Mouse (Mus musculus): ENCODE measurements at regions not wholly inside any gene's neighbourhood (a gene's known extent, or its start where the extent isn't known, plus 50 kb on each side); places are given as distances from the start of the nearest gene placed in this dataset.

GRCm38 (mm10) chr4:71537971-71538370, 219.8 kb downstream of the Gm11232 start:
- Histone ChIP-seq H3K9ac (ENCODE audit: low read length) (no peak overlapping the region), H3K36me3 (ENCODE audit: control insufficient read depth, insufficient read depth, low read length) (no peaks in the 10 kb centered on the region), H3K9me3 (ENCODE audit: control insufficient read depth, low read length) (no peaks in the 10 kb centered on the region), H3K4me3 (ENCODE audit: low read depth, low read length) (no peak overlapping the region), H3K4me1 (replicated peaks; ENCODE audit: control insufficient read depth, insufficient read depth, low read length) (no peaks in the 10 kb centered on the region), H3K27me3 (ENCODE audit: control insufficient read depth, insufficient read depth, low read length) (no peaks in the 10 kb centered on the region), H3K4me2 (ENCODE audit: low read depth, low read length, severe bottlenecking) (no peak overlapping the region), H3K27ac (ENCODE audit: low read depth, low read length) (no peak overlapping the region)
- WGBS = 84% methylated on average over 2 of the region's 2 CpGs
- DNase-seq (ENCODE audit: low spot score) (no peak), ATAC-seq (replicated peaks; ENCODE audit: low FRiP score) (no peak)

- WGBS = 79% methylated on average over 4 of the region's 4 CpGs
- Histone ChIP-seq H3K4me3 (ENCODE audit: low read depth, low read length) (no peak overlapping the region), H3K9me3 (ENCODE audit: control insufficient read depth, low read length) (no peaks in the 10 kb centered on the region), H3K4me2 (ENCODE audit: low read depth, low read length, severe bottlenecking) (no peak overlapping the region), H3K36me3 (ENCODE audit: control insufficient read depth, insufficient read depth, low read length) (no peaks in the 10 kb centered on the region), H3K4me1 (replicated peaks; ENCODE audit: control insufficient read depth, insufficient read depth, low read length) (no peaks in the 10 kb centered on the region), H3K9ac (ENCODE audit: low read length) (no peak overlapping the region), H3K27me3 (ENCODE audit: control insufficient read depth, insufficient read depth, low read length) (no peaks in the 10 kb centered on the region; the same call in 1 of the 2 replicates), H3K27ac (ENCODE audit: low read depth, low read length) (no peak overlapping the region)
- ATAC-seq (replicated peaks; ENCODE audit: low FRiP score) = no peak
- DNase-seq (ENCODE audit: low spot score) = no peak
Measured at GRCm38 (mm10) chr4:71524255-71524970, 233.4 kb downstream of the Gm11232 start.

DNA sequence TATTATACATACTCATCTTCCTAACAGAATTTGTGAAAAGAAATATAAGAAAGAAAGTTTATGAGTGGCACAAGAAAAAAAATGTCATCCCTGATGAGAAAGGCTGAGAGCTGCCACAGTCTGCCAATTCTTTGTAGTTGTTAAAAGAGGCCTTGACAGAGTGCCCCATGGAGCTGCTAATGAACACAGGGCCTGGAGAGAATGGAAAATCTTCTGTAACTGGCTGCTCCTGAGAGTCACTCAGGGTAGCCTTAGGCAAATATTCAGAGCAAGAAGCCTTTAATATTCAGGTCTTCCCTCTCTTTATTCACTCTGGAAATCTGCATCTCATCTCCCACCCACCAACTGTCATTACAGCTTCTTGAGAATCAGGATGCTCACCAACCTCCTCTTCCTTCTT, 237.0 kb downstream of the Gm11232 start:
- Histone ChIP-seq H3K4me1 (replicated peaks; ENCODE audit: control insufficient read depth, insufficient read depth, low read length) (no peaks in the 10 kb centered on the region), H3K36me3 (ENCODE audit: control insufficient read depth, insufficient read depth, low read length) (no peaks in the 10 kb centered on the region), H3K27me3 (ENCODE audit: control insufficient read depth, insufficient read depth, low read length) (no peaks in the 10 kb centered on the region; the same call in 1 of the 2 replicates), H3K4me3 (ENCODE audit: low read depth, low read length) (no peak overlapping the region), H3K9me3 (ENCODE audit: control insufficient read depth, low read length) (no peaks in the 10 kb centered on the region), H3K27ac (ENCODE audit: low read depth, low read length) (no peak overlapping the region), H3K9ac (ENCODE audit: low read length) (no peak overlapping the region), H3K4me2 (ENCODE audit: low read depth, low read length, severe bottlenecking) (no peak overlapping the region)
- ATAC-seq (replicated peaks; ENCODE audit: low FRiP score) = no peak
- no peak for DNase-seq (ENCODE audit: low spot score)

- Histone ChIP-seq H3K4me2 (ENCODE audit: low read depth, low read length, severe bottlenecking) (no peak overlapping the region), H3K27ac (ENCODE audit: low read depth, low read length) (no peak overlapping the region), H3K9me3 (ENCODE audit: control insufficient read depth, low read length) (no peaks in the 10 kb centered on the region), H3K4me3 (ENCODE audit: low read depth, low read length) (no peak overlapping the region), H3K27me3 (ENCODE audit: control insufficient read depth, insufficient read depth, low read length) (no peaks in the 10 kb centered on the region; the same call in 1 of the 2 replicates), H3K4me1 (replicated peaks; ENCODE audit: control insufficient read depth, insufficient read depth, low read length) (no peaks in the 10 kb centered on the region), H3K36me3 (ENCODE audit: control insufficient read depth, insufficient read depth, low read length) (no peaks in the 10 kb centered on the region), H3K9ac (ENCODE audit: low read length) (no peak overlapping the region)
- ATAC-seq (replicated peaks; ENCODE audit: low FRiP score) (peak; percentile 65), DNase-seq (ENCODE audit: low spot score) (no peak)
- WGBS = 26% methylated on average over 2 of the region's 2 CpGs
Measured at GRCm38 (mm10) chr4:71517921-71518404, 239.8 kb downstream of the Gm11232 start.

GRCm38 (mm10) chr4:71506911-71507310, 250.9 kb downstream of the Gm11232 start:
- Histone ChIP-seq H3K36me3 (ENCODE audit: control insufficient read depth, insufficient read depth, low read length) (no peaks in the 10 kb centered on the region), H3K4me3 (ENCODE audit: low read depth, low read length) (no peak overlapping the region), H3K9ac (ENCODE audit: low read length) (no peak overlapping the region), H3K4me1 (replicated peaks; ENCODE audit: control insufficient read depth, insufficient read depth, low read length) (no peaks in the 10 kb centered on the region), H3K4me2 (ENCODE audit: low read depth, low read length, severe bottlenecking) (no peak overlapping the region), H3K9me3 (ENCODE audit: control insufficient read depth, low read length) (no peaks in the 10 kb centered on the region), H3K27ac (ENCODE audit: low read depth, low read length) (no peak overlapping the region), H3K27me3 (ENCODE audit: control insufficient read depth, insufficient read depth, low read length) (no peaks in the 10 kb centered on the region)
- DNase-seq (ENCODE audit: low spot score) (no peak), ATAC-seq (replicated peaks; ENCODE audit: low FRiP score) (no peak)

- H3K27ac ChIP-seq (ENCODE audit: low read depth, low read length) = no peak overlapping the region
- no peak for ATAC-seq (replicated peaks; ENCODE audit: low FRiP score)
- H3K9ac ChIP-seq (ENCODE audit: low read length) = no peak overlapping the region
- H3K27me3 ChIP-seq (ENCODE audit: control insufficient read depth, insufficient read depth, low read length) = peaks cover 15% of the 10 kb centered on the region
- H3K4me3 ChIP-seq (ENCODE audit: low read depth, low read length) = no peak overlapping the region
- no peaks in the 10 kb centered on the region for H3K36me3 ChIP-seq (ENCODE audit: control insufficient read depth, insufficient read depth, low read length)
- 93% methylated on average over 2 of the region's 2 CpGs for WGBS
- H3K4me1 ChIP-seq (replicated peaks; ENCODE audit: control insufficient read depth, insufficient read depth, low read length) = peaks cover 8% of the 10 kb centered on the region
- no peak overlapping the region for H3K4me2 ChIP-seq (ENCODE audit: low read depth, low read length, severe bottlenecking)
- DNase-seq (ENCODE audit: low spot score) = no peak
- no peaks in the 10 kb centered on the region for H3K9me3 ChIP-seq (ENCODE audit: control insufficient read depth, low read length)
Measured at GRCm38 (mm10) chr4:71489788-71490187, 268.0 kb downstream of the Gm11232 start.

GRCm38 (mm10) chr4:71488663-71489161, 269.1 kb downstream of the Gm11232 start:
- no peaks in the 10 kb centered on the region for H3K9me3 ChIP-seq (ENCODE audit: control insufficient read depth, low read length)
- ATAC-seq (replicated peaks; ENCODE audit: low FRiP score) (no peak), DNase-seq (ENCODE audit: low spot score) (peak; percentile 47)
- H3K27ac ChIP-seq (ENCODE audit: low read depth, low read length) = no peak overlapping the region
- WGBS = 23% methylated on average over 2 of the region's 2 CpGs
- no peak overlapping the region for H3K4me2 ChIP-seq (ENCODE audit: low read depth, low read length, severe bottlenecking)
- H3K4me1 ChIP-seq (replicated peaks; ENCODE audit: control insufficient read depth, insufficient read depth, low read length) = peaks cover 10% of the 10 kb centered on the region
- no peak overlapping the region for H3K9ac ChIP-seq (ENCODE audit: low read length)
- peaks cover 15% of the 10 kb centered on the region for H3K27me3 ChIP-seq (ENCODE audit: control insufficient read depth, insufficient read depth, low read length)
- H3K36me3 ChIP-seq (ENCODE audit: control insufficient read depth, insufficient read depth, low read length) = no peaks in the 10 kb centered on the region
- no peak overlapping the region for H3K4me3 ChIP-seq (ENCODE audit: low read depth, low read length)

GRCm38 (mm10) chr4:71488059-71488458, 269.7 kb downstream of the Gm11232 start:
- WGBS = 94% methylated on average over 9 of the region's 9 CpGs
- ATAC-seq (replicated peaks; ENCODE audit: low FRiP score) = no peak
- Histone ChIP-seq H3K27me3 (ENCODE audit: control insufficient read depth, insufficient read depth, low read length) (peaks cover 15% of the 10 kb centered on the region), H3K4me2 (ENCODE audit: low read depth, low read length, severe bottlenecking) (no peak overlapping the region), H3K4me3 (ENCODE audit: low read depth, low read length) (no peak overlapping the region), H3K9ac (ENCODE audit: low read length) (no peak overlapping the region), H3K36me3 (ENCODE audit: control insufficient read depth, insufficient read depth, low read length) (no peaks in the 10 kb centered on the region), H3K4me1 (replicated peaks; ENCODE audit: control insufficient read depth, insufficient read depth, low read length) (peaks cover 10% of the 10 kb centered on the region), H3K9me3 (ENCODE audit: control insufficient read depth, low read length) (no peaks in the 10 kb centered on the region), H3K27ac (ENCODE audit: low read depth, low read length) (no peak overlapping the region)
- peak; percentile 51 for DNase-seq (ENCODE audit: low spot score)

DNA sequence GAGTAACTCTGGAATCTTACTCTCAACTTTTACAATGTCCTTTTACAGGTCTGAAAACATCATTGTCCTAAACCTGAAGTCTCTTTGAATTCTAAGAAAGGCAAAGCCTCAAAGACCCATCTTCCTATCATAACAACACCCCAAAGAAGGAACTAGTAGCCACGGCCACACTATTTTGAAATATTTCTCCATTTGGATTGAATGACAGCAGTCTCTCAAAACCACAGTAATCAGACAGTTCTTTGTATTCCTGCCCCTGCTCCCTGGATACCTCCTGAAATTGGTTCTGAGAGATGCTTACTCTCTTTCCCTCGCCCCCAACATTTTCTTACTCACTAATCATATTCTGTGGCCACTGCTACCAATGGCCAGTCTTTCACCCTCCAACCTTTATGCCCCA, 276.8 kb downstream of the Gm11232 start:
- Histone ChIP-seq H3K27me3 (ENCODE audit: control insufficient read depth, insufficient read depth, low read length) (peaks cover 11% of the 10 kb centered on the region; the same call in 1 of the 2 replicates), H3K27ac (ENCODE audit: low read depth, low read length) (no peak overlapping the region), H3K9ac (ENCODE audit: low read length) (no peak overlapping the region), H3K4me2 (ENCODE audit: low read depth, low read length, severe bottlenecking) (no peak overlapping the region), H3K4me3 (ENCODE audit: low read depth, low read length) (no peak overlapping the region), H3K36me3 (ENCODE audit: control insufficient read depth, insufficient read depth, low read length) (no peaks in the 10 kb centered on the region), H3K4me1 (replicated peaks; ENCODE audit: control insufficient read depth, insufficient read depth, low read length) (peaks cover 10% of the 10 kb centered on the region), H3K9me3 (ENCODE audit: control insufficient read depth, low read length) (no peaks in the 10 kb centered on the region)
- no peak for DNase-seq (ENCODE audit: low spot score)
- 71% methylated on average over 2 of the region's 2 CpGs for WGBS
- no peak for ATAC-seq (replicated peaks; ENCODE audit: low FRiP score)

All from forebrain, embryonic 11.5 days (tissue).